Mouse (Mus musculus) stomach, postnatal 0 days (tissue): Measurements from ENCODE around the gene Hnrnpr.

Source experiments
- CTCF ChIP-seq: IDR thresholded peaks from 2 replicates; pipeline ENCODE4 v1.5.1; 2016; ENCODE audit warnings: antibody characterized with exemption, low read depth, mild to moderate bottlenecking, moderate library complexity
- EP300 ChIP-seq: optimal IDR thresholded peaks from 2 replicates; pipeline ENCODE3; 2016; ENCODE audit warnings: antibody characterized with exemption

DNA sequence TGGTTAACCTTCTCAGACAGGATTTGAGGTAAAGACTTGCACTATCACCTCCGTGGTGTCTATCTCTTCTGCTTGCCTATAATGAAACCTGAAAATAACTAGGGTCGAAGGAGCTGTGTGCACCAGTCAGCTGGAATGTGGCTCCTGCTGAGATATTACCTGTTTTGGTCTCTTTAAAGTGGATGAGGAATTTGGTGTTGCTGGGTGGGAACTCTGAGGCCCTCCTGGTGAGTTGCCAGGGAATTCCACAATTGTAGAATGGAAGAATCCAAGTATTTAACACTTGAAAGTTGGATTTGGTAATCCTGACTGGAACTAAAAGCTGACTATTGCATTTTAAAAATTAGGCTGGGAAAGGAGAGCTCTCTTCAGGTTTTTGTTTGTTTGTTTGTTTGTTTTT lies 6.6 kb upstream of the Hnrnpr start:
- TF ChIP-seq CTCF (no peak), EP300 (no peak)
